Mouse (Mus musculus) ovary, adult 18-20 months (tissue): ENCODE data around the gene Tubgcp6.

Experiments
- DNase-seq: peaks from one replicate; pipeline ENCODE4 v3.0.0; 2022; ENCODE audit warnings: low spot score, mixed read lengths

The Tubgcp6 gene

GRCm38 (mm10) chr15:89141443-89141842, 18.5 kb upstream of the Tubgcp6 start:
- no peak for DNase-seq

DNA sequence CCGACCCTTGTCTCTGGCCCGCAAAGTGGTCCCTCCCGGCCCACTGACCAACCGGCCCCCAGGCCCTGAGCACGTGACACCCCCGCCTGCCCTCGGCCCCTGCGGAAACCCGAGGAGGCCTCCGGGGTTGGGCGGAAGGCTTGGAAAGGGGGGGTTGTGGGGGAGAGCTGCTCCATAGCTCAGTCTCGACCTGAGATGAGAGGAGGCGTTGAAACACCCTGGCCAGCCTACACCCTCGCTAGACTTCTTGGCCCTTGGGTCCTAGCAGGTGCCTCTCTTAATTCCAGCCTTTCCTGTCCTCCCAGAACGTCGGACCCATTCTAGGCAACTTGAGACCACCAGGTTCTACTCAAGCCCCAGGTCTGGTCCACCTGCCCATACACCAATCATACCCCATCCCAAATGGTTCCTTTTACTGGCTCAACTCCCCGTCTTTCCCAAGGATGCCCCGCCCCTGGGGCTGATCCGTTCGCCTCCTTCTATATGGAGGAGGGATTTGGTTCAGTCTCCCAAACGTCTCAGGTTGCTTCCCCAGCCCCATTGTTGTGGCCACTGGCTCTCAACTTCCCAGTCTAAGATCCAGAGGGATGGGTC, 17.8 kb upstream of the Tubgcp6 start, which contains the start of gene Mapk12:
Mapk12 (minus strand) TSS at position 45 of the 594 bp plus-strand sequence.
- DNase-seq: no peak

- no peak for DNase-seq
These were observed 17.2 kb upstream of the Tubgcp6 start for GRCm38 (mm10) chr15:89140048-89140658.

DNA sequence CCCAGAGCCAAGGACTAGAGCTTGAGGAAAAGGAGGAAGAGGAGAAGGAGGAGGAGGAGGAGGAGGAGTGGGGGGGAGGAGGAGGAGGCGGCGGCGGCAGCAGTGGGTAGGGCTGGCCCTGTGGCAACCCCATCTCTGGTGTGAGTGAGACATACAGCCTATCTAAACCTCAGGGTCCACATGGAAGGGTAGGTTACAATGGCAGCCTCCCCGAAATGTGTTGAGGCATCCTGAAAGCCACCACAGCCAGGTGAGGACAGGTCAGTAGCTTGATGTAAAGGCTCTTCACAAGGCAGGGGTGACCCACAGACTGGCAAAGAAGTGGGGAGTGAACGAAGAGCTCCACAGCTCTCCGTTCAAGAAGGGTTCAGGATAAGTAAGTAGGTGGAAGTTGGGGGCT, 15.6 kb upstream of the Tubgcp6 start:
- DNase-seq: no peak

DNA sequence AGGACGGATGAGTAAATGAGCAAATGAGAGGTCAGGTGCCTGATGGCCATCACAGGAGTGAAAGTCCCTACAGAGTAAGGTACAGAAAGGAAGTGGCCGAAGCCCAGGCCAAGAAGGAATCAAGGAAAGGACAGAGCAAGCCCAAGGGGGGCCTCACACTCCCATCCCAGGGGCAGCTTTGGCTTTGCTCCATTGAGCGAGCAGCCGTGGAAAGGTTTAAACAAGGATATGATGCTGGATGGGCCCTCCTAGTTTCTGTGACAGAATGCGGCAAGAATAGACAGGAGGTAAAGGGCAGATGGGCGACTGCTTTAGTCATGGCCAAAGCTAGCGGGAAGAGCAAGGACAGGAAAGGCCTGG, 15.1 kb upstream of the Tubgcp6 start:
- DNase-seq: no peak

- DNase-seq: no peak
These were observed 14.6 kb upstream of the Tubgcp6 start for GRCm38 (mm10) chr15:89137378-89138045.

DNA sequence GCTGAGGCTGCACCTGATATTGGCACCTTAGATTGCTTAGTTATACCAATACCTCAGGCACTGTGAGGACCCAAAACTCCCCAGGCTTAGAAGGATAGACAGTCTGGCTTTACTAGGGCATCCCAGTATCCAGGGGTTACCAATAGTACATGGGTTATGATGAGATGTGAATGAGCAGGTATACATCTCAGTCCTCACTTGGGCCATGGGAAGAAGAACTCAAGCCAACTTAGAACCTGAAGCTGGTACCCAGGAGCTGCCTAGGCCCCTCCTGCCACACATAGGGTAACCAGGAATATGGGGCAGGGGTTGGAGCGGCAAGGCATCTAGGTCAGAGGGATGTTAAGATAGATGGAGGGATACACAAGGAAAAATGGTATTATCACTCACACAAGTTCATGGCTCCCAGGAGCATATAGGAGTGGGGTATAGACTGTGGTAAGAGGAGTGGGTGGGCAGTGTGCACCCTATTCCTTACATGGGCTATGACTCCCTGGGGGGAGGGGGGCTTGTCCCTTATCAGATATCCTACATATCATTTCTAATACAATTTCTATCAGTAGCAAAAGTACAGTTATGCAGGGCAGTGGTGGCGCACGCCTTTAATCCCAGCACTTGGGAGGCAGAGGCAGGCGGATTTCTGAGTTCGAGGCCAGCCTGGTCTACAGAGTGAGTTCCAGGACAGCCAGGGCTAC, 13.7 kb upstream of the Tubgcp6 start:
- DNase-seq: no peak

GRCm38 (mm10) chr15:89131316-89131715, 8.4 kb upstream of the Tubgcp6 start:
- DNase-seq: no peak

DNA sequence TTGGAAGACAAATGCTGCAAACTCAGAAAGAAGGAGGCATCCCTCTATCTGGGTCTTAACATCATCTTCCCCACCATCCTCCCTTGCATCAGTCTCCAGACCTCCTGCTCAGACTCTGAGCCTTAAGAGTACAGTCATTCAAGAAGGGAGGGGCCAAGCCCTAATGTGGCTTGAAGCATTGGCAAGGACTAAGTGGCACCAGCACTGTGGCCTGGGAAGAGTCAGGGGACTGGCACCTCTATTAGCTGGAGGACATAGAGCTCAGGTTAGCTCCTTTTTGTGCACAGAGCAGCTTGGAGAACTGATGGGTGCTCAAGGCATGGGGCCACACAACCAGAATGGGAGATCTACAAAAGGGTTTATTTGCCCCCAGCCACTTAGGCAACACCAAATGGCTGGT, 7.3 kb upstream of the Tubgcp6 start:
- no peak for DNase-seq

DNA sequence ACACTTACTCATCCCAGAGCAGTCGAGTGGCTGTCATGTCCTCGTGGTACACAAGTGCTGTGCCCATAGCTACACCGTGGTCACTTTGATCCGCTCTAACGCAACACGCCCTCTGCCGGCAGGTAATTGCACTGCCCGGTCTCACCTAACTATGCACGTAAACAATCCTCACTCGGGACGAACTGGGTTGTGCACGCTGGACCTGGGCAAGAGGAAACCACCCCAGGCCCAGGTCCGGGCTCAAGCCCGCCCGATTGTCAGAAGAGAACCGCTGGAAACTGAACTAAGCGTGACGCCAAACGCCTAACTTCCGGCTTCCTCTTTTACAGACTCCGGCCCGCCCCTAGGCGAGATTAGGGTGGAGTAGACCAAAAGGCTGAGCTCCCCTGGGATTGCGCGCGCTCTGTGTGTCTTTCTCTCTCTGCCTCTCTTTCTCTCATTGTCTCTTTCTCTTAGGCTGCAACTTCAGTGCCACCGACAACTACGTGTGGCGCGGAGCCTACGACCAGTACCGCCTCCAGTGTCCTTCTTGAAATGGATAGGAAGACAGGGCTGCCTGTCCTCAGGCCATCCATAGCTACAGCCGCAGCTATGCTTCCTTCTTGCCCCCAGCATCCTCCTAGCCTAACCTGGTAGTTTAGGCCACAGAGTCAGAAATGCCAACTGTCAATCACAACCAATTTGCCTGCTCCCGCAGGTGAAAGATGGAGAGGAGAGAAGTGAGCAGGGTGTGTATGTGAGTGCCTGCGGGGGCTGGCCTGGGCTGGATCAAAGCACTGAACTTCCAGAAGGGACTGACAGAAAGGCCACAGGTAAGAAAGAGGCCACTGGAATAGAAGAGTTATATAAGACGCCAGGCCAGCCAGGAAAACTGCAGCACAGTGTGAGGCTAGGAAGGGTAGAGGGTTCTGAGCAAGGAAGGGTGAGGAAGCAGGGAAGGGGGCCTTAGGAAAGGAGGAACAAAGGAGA, 5.8 kb upstream of the Tubgcp6 start, which contains the start of gene Hdac10:
Hdac10 (minus strand) TSS at position 319 of the 969 bp plus-strand sequence.
- DNase-seq: peak; percentile 63

DNA sequence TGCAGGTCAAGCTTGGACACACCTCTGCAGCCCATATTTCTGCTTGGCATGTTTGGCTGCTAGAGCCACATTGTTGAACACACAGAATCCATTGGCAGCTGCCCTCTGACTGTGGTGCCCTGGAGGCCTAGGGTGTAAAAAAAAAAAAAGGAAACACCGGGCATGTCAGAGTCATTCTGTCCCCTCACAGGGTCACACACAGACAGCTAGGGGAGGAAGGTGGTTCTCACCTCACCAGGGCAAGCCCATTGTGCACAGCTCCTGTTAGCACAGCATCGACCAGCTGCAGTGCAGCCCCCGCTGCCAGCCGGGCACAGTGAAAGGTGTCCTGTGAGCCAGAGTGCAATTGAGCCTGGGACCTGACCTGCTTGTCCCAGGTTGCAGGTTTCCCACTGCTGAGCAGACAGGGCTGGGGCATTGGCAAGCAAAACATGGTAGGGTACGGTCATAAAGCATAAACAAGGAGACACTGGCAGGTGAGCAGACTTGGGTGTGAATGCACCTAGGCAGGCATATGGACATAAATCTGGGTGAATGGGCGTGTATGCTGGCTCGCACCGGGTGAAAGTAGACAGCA, 4.5 kb upstream of the Tubgcp6 start:
- no peak for DNase-seq

GRCm38 (mm10) chr15:89126622-89127021, 3.7 kb upstream of the Tubgcp6 start:
- DNase-seq: no peak

GRCm38 (mm10) chr15:89125351-89125750, 2.4 kb upstream of the Tubgcp6 start:
- no peak for DNase-seq

DNA sequence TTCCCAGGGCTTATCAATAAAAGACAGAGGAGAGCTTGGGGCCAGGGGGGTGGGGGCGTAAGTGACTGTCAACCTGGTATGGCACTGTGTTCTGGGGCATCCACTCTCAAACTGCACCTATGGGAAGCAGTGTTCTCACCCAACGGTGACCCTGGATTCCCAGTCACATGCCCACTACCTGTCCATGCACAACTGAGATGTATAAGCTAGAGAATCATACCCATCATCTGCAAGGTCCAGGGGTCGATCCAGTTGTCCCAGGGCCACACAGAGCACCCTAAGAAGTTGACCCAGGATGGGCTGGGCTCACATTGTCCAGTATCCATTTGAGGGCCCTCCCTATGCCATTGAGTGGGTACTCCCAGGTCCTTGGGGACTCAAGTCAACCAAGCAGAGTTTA, 1.4 kb upstream of the Tubgcp6 start:
- DNase-seq: no peak

DNA sequence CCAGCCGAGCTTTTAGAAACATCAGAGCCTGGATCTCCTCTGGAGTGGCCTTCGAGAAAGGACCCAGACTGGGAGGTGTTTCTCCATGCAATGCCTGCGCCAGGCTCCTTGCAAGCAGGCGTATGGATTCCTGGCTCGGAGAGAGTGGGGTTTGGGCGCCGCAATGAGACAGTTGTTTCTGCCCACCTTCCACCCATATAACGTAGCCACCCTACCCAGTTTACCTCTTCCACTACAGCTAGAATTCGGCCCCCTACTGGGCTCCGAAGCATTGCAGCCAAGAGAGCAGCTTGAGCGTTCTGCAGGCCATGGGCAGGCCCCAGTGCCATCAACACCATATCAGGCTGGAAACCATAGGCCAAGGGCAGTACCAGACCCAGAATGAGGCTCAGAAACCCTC, 683 bp upstream of the Tubgcp6 start:
- DNase-seq: no peak

- DNase-seq: no peak
These were observed 4.9 kb downstream of the Tubgcp6 start for GRCm38 (mm10) chr15:89118007-89118406.

DNA sequence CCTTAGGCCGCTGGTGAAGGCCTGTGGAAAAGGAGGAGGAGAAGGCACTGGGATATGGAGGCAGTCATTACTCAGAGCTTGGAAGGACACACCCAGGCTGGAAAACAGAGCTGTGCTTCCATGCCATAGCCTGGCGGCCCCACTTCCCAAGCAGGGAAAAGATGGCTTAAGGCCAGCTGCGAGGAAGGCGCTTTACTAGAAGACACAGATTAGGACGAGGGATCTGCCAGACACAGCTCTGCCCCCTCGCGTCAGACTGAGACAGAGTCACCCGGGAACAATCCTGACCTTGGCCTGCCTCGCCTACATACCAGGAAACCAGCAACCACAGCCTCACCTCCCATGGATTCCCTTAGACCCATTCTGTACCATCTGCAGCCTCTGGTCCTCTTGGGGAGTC, 12.8 kb downstream of the Tubgcp6 start:
- peak; percentile 62 for DNase-seq

- no peak for DNase-seq
These were observed 15.9 kb downstream of the Tubgcp6 start for GRCm38 (mm10) chr15:89106976-89107375.

GRCm38 (mm10) chr15:89106073-89106472, 16.8 kb downstream of the Tubgcp6 start:
- no peak for DNase-seq

DNA sequence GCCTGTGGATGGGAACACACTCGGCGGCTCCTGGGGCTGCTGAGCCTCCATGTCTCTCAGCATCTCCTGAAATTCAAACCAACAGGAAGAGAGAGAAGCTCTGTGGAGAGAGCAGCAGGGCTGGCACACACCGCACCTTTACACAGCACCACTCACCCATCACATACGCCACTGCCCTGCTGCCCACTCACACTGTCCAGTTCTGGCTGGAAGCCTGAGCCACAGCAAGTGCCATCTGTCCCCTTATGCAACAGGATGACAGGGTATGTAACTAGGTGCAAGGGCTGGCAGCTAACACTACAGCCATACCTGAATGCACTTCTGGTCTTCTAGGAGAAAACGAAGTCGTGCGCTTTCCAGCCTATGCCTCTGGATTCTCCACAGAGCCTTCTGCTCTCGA, 18.5 kb downstream of the Tubgcp6 start:
- no peak for DNase-seq

GRCm38 (mm10) chr15:89103921-89104320, 19.0 kb downstream of the Tubgcp6 start:
- no peak for DNase-seq
